ENCODE assay signal across 16 mouse cellular contexts in the genomic region with DNA sequence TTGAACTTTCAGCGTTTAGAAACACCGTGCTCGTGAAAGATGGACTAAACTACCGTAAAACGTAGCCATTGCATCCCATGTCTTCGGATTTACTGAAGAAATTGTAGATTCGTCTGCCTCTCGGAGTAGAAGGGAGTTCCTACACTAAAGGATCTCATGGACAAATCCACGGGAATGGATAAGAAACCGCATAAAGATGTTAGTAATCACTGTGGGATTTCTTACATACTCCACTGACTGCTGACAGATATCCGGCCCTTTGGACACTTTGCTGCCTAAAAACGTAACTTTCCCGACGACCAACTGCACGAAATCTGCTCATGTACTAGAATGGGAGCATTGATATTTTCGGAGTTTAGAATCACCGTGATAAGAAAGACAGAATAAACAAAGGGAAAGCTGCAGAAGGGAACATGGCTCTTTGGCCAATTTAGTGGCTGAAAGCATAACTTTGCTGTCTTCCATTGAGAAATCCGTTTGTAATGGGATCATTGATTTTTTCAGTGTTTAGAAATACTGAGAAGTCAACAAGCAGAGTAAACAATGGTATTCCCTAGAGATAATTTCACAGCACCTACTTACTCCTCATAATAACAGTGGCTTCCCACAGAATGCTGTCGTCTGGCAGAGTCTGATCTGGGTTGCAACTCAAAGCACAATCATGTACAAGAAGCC. TPM values are rescaled to one million over a fixed set of nuclear protein-coding genes. Genes with fewer than 3 reads are reported as not detected.
A peak's percentile ranks its signal among the peaks of the same experiment; 100 is the strongest.
DNase-seq lines count a peak whose midpoint lies in the region; ATAC-seq and TF ChIP-seq lines count a peak whose summit lies in the region.
"Not testable (repeated sequence)": the region's sequence is repeated elsewhere in the genome, so short reads cannot be mapped to it uniquely, and the experiment has no call there.
"Had no signal": no experiment of that assay in that cellular context is flagged by ENCODE, and none has a peak within 500 bp of the region (broad histone marks: within the 10 kb centered on the region; RNA-seq: fewer than 3 reads in every experiment).

No protein-coding gene starts in this region.

- TF ChIP-seq CTCF in brain, embryonic 14.5 days (IDR thresholded peaks at IDR 0.05; ENCODE audit: borderline replicate concordance, extremely low read depth, insufficient read depth, insufficient read length); lung, embryonic 14.5 days (IDR thresholded peaks at IDR 0.05; ENCODE audit: low read depth): not testable (repeated sequence)

- H3K36me3 ChIP-seq in hindbrain, embryonic 14.5 days (replicated peaks; ENCODE audit: control insufficient read depth, insufficient read depth); lung, embryonic 14.5 days (ENCODE audit: insufficient read depth): not testable (repeated sequence)

- H3K9me3 ChIP-seq in hindbrain, embryonic 14.5 days (ENCODE audit: control insufficient read depth, low read length); lung, embryonic 14.5 days (ENCODE audit: low read depth, low read length): not testable (repeated sequence)

- not testable (repeated sequence) for H3K4me3 ChIP-seq in hindbrain, embryonic 14.5 days (replicated peaks; ENCODE audit: low read length); lung, embryonic 14.5 days (ENCODE audit: low read depth, low read length)

- H3K27me3 ChIP-seq in hindbrain, embryonic 14.5 days (ENCODE audit: control insufficient read depth, insufficient read depth, low read length), result peaks cover 18% of the 10 kb centered on the region
- peaks cover 15% of the 10 kb centered on the region; the same call in 1 of the 2 replicates for H3K27me3 ChIP-seq in lung, embryonic 14.5 days (ENCODE audit: insufficient read depth, low read length)

- not testable (repeated sequence) for H3K4me1 ChIP-seq in hindbrain, embryonic 14.5 days (replicated peaks; ENCODE audit: control insufficient read depth, insufficient read depth, low read length); lung, embryonic 14.5 days (ENCODE audit: insufficient read depth)

- ATAC-seq in hindbrain, embryonic 14.5 days (ENCODE audit: low FRiP score); lung, embryonic 14.5 days (ENCODE audit: insufficient read depth): not testable (repeated sequence)

- not testable (repeated sequence) for H3K27ac ChIP-seq in hindbrain, embryonic 14.5 days; lung, embryonic 14.5 days (ENCODE audit: low read depth)

- H3K9ac ChIP-seq in hindbrain, embryonic 14.5 days; lung, embryonic 14.5 days: not testable (repeated sequence)

- not testable (repeated sequence) for H3K4me2 ChIP-seq in hindbrain, embryonic 14.5 days (replicated peaks); lung, embryonic 14.5 days

- WGBS in hindbrain, embryonic 14.5 days, result 4% methylated on average over 16 of the region's 19 CpGs
- 3% methylated on average over 16 of the region's 19 CpGs for WGBS in lung, embryonic 14.5 days

- not testable (repeated sequence) for TF ChIP-seq POLR2A in brain, embryonic 14.5 days (IDR thresholded peaks at IDR 0.05; ENCODE audit: borderline replicate concordance, extremely low read depth, insufficient read depth, insufficient read length, poor library complexity, severe bottlenecking)

- DNase-seq in brain, embryonic 14.5 days (ENCODE audit: low read depth), result peak; percentile 13
- DNase-seq in forelimb bud, embryonic 11.5 days (ENCODE audit: low read depth, low spot score), result peak; percentile 70
- peak; percentile 22 for DNase-seq in hindbrain, embryonic 14.5 days (ENCODE audit: low spot score)
- DNase-seq in layer of hippocampus, postnatal 14 days (ENCODE audit: low spot score in 2 of 2), result peak; percentile 45 to 62
- DNase-seq in lung, embryonic 14.5 days, result peak; percentile 1
- DNase-seq in ovary, postnatal 14 days (ENCODE audit: low spot score), result peak; percentile 33
- DNase-seq in spleen, postnatal 4 days (ENCODE audit: low spot score in 2 of 2), result peak; percentile 43 to 81

RNA-seq across cellular contexts. Expression of a gene that starts 6.8 kb away (rescaled TPM):
- not detected in 2 replicates for polyA plus RNA-seq in brain, embryonic 14.5 days (2012; rRNA removed)
- not detected in 2 replicates for polyA plus RNA-seq in hindbrain, embryonic 14.5 days (2014; fragmentation: Nextera tagmentation; extraction: Ambion mirVana)
- total RNA-seq in layer of hippocampus, postnatal 14 days (2021), result not detected
- not detected in 2 replicates for polyA plus RNA-seq in lung, embryonic 14.5 days (2014; fragmentation: Nextera tagmentation; extraction: Ambion mirVana)
- total RNA-seq: ES-E14; heart, adult 18-20 months; heart, postnatal 25 days had no signal
- polyA plus RNA-seq: embryonic facial prominence, embryonic 12.5 days; forebrain, embryonic 13.5 days; liver, embryonic 15.5 days; midbrain, embryonic 12.5 days; neural tube, embryonic 14.5 days; spleen, adult 2 months had no signal

RNA-seq across cellular contexts. Expression of a gene that starts 18.3 kb away (rescaled TPM):
- polyA plus RNA-seq in brain, embryonic 14.5 days (2012; rRNA removed), result not detected in 2 replicates
- not detected in 2 replicates for polyA plus RNA-seq in hindbrain, embryonic 14.5 days (2014; fragmentation: Nextera tagmentation; extraction: Ambion mirVana)
- not detected for total RNA-seq in layer of hippocampus, postnatal 14 days (2021)
- polyA plus RNA-seq in lung, embryonic 14.5 days (2014; fragmentation: Nextera tagmentation; extraction: Ambion mirVana), result not detected in 2 replicates
- total RNA-seq: ES-E14 had no signal
- polyA plus RNA-seq: embryonic facial prominence, embryonic 12.5 days; forebrain, embryonic 13.5 days; midbrain, embryonic 12.5 days; neural tube, embryonic 14.5 days had no signal

Comparison
In these comparisons a context has a peak if more than half of its experiments do, and no peak if none do; other contexts are left out.
1. DNase-seq: peak in every context shown above with its lines; median percentile 70 in forelimb bud, embryonic 11.5 days; 62 in spleen, postnatal 4 days; 54 in layer of hippocampus, postnatal 14 days; 33 in ovary, postnatal 14 days; 22 in hindbrain, embryonic 14.5 days; 13 in brain, embryonic 14.5 days; 1 in lung, embryonic 14.5 days.